Mouse (Mus musculus) stomach, embryonic 15.5 days (tissue): ENCODE results near the gene Evi5l. TPM values are rescaled to one million over a fixed set of nuclear protein-coding genes. Genes with fewer than 3 reads are reported as not detected.

Source experiments
- ATAC-seq: fragments of 200-750 bp; cut with Nextera tagmentation; 2 replicates; pipeline ENCODE4 v1.8.0; 2017; ENCODE audit warnings: low read depth, moderate number of reproducible peaks, moderate TSS enrichment; ENCODE audit not compliant: insufficient read depth, low FRiP score
- H3K27ac ChIP-seq: fragments of 300-500 bp; sonication (generic); 2 replicates; pipeline ENCODE4 v1.5.1; 2015; ENCODE audit warnings: mild to moderate bottlenecking, inconsistent platforms
- H3K27me3 ChIP-seq: fragments of 300-500 bp; sonication (generic); replicated peaks from 2 replicates; pipeline ENCODE4 v1.6.1; 2015; ENCODE audit warnings: inconsistent platforms
- H3K36me3 ChIP-seq: fragments of 300-500 bp; sonication (generic); 2 replicates; pipeline ENCODE4 v1.6.1; 2015; ENCODE audit warnings: inconsistent platforms
- H3K4me1 ChIP-seq: fragments of 300-500 bp; sonication (generic); 2 replicates; pipeline ENCODE4 v1.6.1; 2015; ENCODE audit warnings: inconsistent platforms
- H3K4me2 ChIP-seq: fragments of 300-500 bp; sonication (generic); 2 replicates; pipeline ENCODE4 v1.6.1; 2015; ENCODE audit warnings: mild to moderate bottlenecking, inconsistent platforms
- H3K4me3 ChIP-seq: fragments of 300-500 bp; sonication (generic); replicated peaks from 2 replicates; pipeline ENCODE4 v1.5.1; 2015; ENCODE audit warnings: inconsistent platforms
- H3K9ac ChIP-seq: fragments of 300-500 bp; sonication (generic); 2 replicates; pipeline ENCODE4 v1.6.1; 2015; ENCODE audit warnings: inconsistent platforms
- H3K9me3 ChIP-seq: fragments of 300-500 bp; sonication (generic); 2 replicates; pipeline ENCODE4 v1.6.1; 2016; ENCODE audit warnings: inconsistent platforms
- WGBS: fragments of 180-500 bp; shearing (Covaris S2); methylation state at CpG from one replicate; pipeline ENCODE4 v1.1.7; 2015; 5-methylcytosine and 5-hydroxymethylcytosine counted together
- polyA plus RNA-seq: library from polyadenylated mRNA; unstranded; fragments of >200 nt; fragmentation: Nextera tagmentation; extraction: Ambion mirVana; gene quantifications from 2 replicates; pipeline ENCODE4 v1.2.1, GENCODE M21; 2015

The Evi5l gene
- polyA plus RNA-seq, 1 experiment from 2014 or later: 21.5 TPM

DNA sequence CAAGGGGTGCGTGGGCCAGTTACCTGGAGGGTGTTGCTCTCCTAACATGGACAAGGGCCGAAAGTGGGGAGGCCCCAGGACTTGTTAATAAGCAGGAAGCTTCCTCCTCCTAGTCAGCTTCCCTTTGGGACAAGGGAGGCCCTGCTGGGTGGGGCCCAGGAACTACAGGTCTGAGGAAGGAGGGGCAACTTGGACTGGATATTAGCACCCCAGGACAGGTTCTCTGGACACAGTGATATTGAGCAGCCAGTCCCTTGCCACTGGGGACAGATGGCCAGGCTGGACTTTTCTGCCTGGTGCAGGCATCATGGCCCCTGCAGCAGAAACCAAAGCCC is 40.6 kb downstream of the Evi5l start:
- peak; percentile 6 for ATAC-seq
- Histone ChIP-seq H3K4me1 (peaks cover 16% of the 10 kb centered on the region), H3K4me3 (no peak overlapping the region), H3K9me3 (no peaks in the 10 kb centered on the region), H3K9ac (no peak overlapping the region), H3K4me2 (peak overlapping the region; percentile 26; the same call in 1 of the 2 replicates), H3K36me3 (no peaks in the 10 kb centered on the region), H3K27me3 (peaks cover 6% of the 10 kb centered on the region; the same call in 1 of the 2 replicates), H3K27ac (0 out of 2 replicates have a peak overlapping the region, but pooled peaks have one; percentile 8)
- 54% methylated on average over 2 of the region's 2 CpGs for WGBS

DNA sequence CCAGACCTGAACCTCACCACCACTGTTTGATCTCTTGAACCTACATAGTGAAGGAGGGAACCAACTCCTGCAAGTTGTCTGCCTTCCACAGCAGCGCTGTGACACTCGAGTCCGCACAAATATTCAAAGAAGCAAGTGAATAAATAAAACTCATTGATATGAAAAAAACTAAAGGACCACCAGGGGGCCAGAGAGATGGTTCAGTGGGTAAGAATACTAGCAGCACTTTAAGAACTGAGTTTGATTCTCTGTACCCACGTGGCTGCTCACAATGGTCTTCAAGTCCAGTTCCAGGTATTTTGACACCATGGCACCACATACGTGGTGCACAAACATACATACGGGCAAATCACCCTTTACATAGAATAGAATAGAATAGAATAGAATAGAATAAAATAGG is 44.7 kb downstream of the Evi5l start:
- no peak for ATAC-seq
- H3K9ac ChIP-seq: no peak overlapping the region
- no peaks in the 10 kb centered on the region for H3K36me3 ChIP-seq
- H3K27me3 ChIP-seq: peaks cover 9% of the 10 kb centered on the region; the same call in 1 of the 2 replicates
- H3K27ac ChIP-seq: no peak overlapping the region
- no peaks in the 10 kb centered on the region for H3K9me3 ChIP-seq
- no peak overlapping the region for H3K4me3 ChIP-seq
- WGBS: 78% methylated on average over 6 of the region's 6 CpGs
- no peak overlapping the region for H3K4me2 ChIP-seq
- H3K4me1 ChIP-seq: peaks cover 40% of the 10 kb centered on the region

DNA sequence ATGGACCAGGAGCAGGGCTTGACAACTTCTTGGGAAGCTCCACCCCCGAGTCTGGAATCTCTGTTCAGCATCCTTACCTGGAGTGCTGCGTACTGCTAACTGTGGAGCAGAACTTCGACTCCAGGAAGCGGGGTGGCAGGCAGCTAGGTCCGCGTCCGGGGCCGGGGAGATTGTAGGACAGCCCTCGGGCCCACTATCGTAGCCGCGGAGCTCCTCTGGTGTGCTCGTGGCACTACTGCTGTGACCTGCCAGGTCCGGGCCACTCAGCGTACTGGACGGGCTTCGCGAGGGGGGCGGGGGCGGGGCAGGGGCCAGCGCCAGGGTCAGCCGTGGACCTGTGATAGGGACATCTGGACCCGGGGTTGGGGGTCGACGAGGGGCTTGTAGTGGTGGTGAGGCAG is 46.4 kb downstream of the Evi5l start:
- Histone ChIP-seq H3K4me3 (peak overlapping the region; percentile 48), H3K9ac (no peak overlapping the region), H3K4me2 (peak overlapping the region; percentile 95), H3K9me3 (no peaks in the 10 kb centered on the region), H3K4me1 (peaks cover 30% of the 10 kb centered on the region), H3K27me3 (peaks cover 22% of the 10 kb centered on the region), H3K27ac (peak overlapping the region; percentile 68; the same call in 1 of the 2 replicates), H3K36me3 (no peaks in the 10 kb centered on the region)
- under 1% methylated on average over 25 of the region's 25 CpGs for WGBS
- peak; percentile 19; the same call in 1 of the 2 replicates for ATAC-seq

DNA sequence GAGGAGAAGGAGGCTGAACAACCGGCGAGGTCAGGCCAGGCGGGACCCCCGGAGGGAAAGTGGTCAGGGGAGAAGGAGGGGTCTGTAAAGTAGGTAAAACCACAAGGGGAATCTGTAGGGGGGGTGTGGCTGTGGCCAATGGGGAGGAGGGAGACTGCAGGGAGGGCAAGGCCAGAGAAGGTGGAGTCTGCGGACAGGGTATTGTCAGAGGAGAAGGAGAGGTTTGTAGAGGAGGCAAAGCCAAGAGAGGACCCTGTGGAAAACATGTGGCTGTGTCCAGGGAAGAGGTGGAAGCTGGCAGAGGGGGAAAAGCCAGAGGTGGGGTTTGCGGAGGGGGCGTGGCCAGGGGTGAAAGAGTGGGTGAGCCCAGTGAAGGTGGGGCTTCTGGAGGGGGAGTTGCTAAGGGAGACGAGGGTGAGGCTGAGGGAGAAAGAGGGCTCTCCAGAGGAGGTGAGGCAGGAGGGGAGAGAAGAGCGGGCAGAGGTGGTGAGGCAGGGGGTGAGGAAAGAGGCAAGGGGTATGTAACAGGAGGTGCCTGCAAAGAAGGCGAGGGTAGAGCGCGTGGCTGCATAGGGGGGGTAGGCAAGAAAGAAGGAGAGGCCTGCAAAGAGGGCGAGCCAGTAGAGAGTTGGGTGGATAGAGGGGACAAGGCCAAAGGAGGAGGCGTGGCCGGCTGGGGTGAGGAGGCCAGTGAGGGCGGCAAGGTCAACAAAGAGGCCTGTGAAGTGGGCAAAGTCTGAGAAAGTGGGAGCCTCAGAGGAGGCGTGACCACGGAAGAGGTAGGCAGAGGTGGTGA is 47.0 kb downstream of the Evi5l start:
- H3K36me3 ChIP-seq: no peaks in the 10 kb centered on the region
- H3K9me3 ChIP-seq: no peaks in the 10 kb centered on the region
- WGBS: 3% methylated on average over 18 of the region's 18 CpGs
- peaks cover 30% of the 10 kb centered on the region for H3K4me1 ChIP-seq
- peak; percentile 68 for ATAC-seq
- H3K4me3 ChIP-seq: peak overlapping the region; percentile 48
- peaks cover 22% of the 10 kb centered on the region for H3K27me3 ChIP-seq
- H3K4me2 ChIP-seq: peak overlapping the region; percentile 95
- peak overlapping the region; percentile 68 for H3K27ac ChIP-seq
- no peak overlapping the region for H3K9ac ChIP-seq

DNA sequence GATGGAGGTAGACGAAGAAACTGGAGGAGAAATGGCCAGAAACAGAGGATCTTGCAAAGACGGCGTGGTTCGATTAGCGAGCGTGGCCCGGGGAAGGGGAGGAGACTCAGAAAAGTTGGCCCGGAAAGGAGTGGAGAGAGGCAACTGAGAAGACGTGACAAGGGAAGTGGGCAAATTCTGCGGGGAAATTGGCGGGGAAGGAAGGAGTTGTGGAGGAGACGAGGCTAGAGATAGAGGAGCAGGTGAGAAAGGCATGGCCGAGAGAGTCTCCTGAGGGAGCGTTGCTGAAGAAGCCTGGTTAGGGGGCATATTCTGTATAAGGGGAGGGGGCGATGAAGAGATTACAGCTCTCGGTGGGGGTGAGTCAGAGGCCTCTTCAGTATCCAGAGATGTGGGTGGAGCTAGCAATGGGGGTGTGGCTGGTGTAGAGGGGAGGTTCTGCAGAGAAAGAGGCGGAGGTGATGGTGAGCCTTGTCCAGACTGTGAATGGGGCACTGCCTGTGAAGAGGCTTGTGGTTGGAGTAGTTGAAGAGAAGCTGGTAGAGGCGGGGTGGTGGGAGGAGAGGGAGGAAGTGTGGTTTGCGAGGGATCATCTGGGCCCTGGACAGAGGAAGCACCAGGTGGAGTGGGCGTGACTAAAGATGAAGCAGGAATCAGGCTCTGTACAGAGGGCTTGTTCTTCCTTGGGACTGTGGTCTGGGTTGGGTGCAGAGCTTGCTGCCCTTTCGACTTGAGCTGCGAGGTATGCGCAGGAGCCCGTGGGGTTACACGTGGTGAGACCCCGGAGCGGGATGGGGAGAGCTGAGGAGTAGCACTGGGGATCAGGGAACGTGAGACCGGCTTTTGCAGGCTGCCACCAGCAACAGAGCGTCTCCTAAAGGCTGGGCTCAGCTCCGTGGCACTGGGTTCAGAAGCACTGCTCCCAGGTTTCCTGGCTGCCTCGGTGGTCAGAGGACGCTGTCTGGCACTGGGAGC is 47.9 kb downstream of the Evi5l start:
- H3K27ac ChIP-seq: peak overlapping the region; percentile 68
- ATAC-seq: peak; percentile 74
- H3K36me3 ChIP-seq: no peaks in the 10 kb centered on the region
- WGBS: 11% methylated on average over 33 of the region's 33 CpGs
- H3K27me3 ChIP-seq: peaks cover 22% of the 10 kb centered on the region
- H3K4me2 ChIP-seq: peak overlapping the region; percentile 95
- no peak overlapping the region for H3K9ac ChIP-seq
- peak overlapping the region; percentile 48 for H3K4me3 ChIP-seq
- peaks cover 30% of the 10 kb centered on the region for H3K4me1 ChIP-seq
- H3K9me3 ChIP-seq: no peaks in the 10 kb centered on the region

DNA sequence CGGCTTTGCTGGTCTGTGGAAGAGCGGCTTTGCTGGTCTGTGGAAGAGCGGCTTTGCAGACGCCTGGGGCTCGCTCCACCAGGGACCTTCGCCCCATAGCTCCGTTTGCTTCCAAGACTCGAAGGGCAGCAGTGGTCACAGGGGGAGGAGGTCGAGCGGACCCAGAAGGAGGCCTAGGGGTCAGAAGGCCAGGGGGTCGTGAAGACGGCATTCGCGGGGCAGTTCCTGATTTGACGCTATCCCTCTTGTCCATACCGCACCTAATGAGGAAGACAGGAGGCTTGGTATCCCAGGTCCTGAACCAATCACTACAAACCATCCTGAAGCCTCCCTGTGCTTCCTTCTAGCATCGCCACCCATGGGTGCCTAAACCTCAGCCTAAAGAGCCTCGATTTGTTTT is 49.9 kb downstream of the Evi5l start:
- WGBS: 8% methylated on average over 18 of the region's 18 CpGs
- Histone ChIP-seq H3K4me1 (peaks cover 30% of the 10 kb centered on the region), H3K27ac (no peak overlapping the region), H3K27me3 (peaks cover 22% of the 10 kb centered on the region), H3K9me3 (no peaks in the 10 kb centered on the region), H3K4me3 (peak overlapping the region; percentile 53), H3K9ac (no peak overlapping the region), H3K36me3 (no peaks in the 10 kb centered on the region), H3K4me2 (peak overlapping the region; percentile 93)
- ATAC-seq: no peak

DNA sequence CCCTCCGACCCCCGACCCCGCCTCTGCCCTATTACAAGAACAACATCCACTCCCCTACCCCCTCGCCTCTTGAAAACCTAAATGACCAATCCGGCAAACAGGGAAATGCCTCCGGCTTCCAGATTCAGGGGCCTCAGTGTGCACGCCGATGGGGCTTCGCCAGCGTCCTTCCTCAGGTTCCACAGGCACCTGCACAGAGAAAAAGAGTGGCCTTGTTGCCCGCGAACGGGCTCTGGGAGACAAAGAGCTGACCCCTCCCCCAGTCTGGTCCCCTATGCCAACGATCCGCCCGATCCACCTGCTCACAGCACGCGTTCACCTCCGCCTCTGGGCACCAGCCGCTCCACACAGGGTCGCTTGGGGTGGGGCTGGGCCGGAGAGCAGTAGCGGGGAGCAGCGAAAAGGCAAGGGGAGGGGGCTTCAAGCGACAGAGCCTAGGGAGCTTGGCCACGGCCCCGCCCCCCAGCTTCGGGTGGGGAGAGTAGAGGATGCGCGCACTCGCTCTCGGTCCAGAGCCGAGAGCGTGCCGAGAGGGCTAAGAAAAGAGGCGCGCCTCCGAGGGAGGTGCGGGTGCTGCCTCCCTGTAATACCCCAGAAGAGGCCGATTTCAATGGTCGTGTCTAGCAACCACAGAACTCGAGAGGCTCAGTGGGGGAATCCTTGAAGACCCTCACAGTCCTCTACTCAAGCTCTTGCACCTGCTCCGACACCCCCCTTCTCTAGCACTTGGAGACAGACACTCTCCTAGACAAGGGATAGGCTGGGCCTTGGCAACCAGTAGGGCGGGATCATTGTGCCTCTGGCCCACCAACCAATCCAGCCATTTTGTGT is 50.6 kb downstream of the Evi5l start, which contains the start of gene Prr36:
Prr36 (minus strand) TSS at position 669 of the 831 bp plus-strand sequence.
- Histone ChIP-seq H3K4me1 (peaks cover 30% of the 10 kb centered on the region), H3K9ac (peak within 1 kb of the TSS; percentile 22; the same call in 1 of the 2 replicates), H3K36me3 (no peaks in the 10 kb centered on the region), H3K27me3 (peaks cover 22% of the 10 kb centered on the region), H3K4me3 (peak within 1 kb of the TSS; percentile 53), H3K4me2 (peak within 1 kb of the TSS; percentile 93), H3K9me3 (no peaks in the 10 kb centered on the region), H3K27ac (no peak within 1 kb of the TSS)
- ATAC-seq: 0 out of 2 replicates have a peak, but pooled peaks have one; percentile 17
- WGBS: 1% methylated on average over 44 of the region's 44 CpGs

DNA sequence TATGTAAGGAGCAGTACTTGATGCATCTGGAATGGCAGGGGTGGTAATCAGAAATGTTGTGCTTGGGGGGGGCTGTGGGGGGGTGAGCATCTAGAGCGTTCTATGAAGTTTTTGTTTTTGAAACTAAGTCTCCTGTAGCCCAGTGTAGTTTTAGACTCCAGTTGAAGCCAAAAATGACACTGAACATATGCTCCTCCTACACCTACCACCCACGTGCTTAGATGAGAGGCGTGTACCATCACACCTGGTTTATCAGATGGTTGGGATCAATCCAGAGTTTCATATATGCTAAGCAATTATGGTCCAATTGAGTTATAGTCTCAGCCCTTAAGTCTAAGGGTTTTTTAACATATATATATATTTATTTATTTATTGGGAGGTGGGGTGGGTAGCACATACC is 53.2 kb downstream of the Evi5l start:
- no peak for ATAC-seq
- Histone ChIP-seq H3K4me2 (no peak overlapping the region), H3K27ac (no peak overlapping the region), H3K4me3 (no peak overlapping the region), H3K9ac (no peak overlapping the region), H3K27me3 (peaks cover 22% of the 10 kb centered on the region), H3K36me3 (no peaks in the 10 kb centered on the region), H3K4me1 (peaks cover 12% of the 10 kb centered on the region), H3K9me3 (no peaks in the 10 kb centered on the region)
- WGBS: 90% methylated on average over 3 of the region's 3 CpGs

DNA sequence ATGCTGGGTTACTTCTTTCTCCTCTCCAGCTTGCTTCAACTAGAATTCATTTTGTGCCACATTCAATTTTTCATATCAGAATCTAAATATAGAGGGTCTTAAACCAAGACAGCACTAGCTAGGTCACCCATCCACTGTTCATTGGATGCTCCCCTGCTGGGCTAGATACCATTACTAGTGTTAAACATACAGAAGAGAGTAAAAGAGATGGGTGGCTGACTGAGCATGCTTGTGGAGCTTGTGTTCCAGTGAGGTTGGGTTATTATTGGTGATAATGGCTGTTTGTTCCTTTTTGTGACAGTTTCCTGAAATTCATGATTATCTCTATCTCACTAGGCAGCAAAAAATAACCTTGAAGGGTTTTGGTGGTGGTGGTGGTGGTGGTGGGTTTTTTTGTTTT is 55.7 kb downstream of the Evi5l start:
- Histone ChIP-seq H3K4me2 (no peak overlapping the region), H3K27me3 (peaks cover 5% of the 10 kb centered on the region), H3K9me3 (no peaks in the 10 kb centered on the region), H3K9ac (no peak overlapping the region), H3K4me3 (no peak overlapping the region), H3K36me3 (no peaks in the 10 kb centered on the region), H3K27ac (no peak overlapping the region), H3K4me1 (peaks cover 6% of the 10 kb centered on the region; the same call in 1 of the 2 replicates)
- ATAC-seq: no peak

DNA sequence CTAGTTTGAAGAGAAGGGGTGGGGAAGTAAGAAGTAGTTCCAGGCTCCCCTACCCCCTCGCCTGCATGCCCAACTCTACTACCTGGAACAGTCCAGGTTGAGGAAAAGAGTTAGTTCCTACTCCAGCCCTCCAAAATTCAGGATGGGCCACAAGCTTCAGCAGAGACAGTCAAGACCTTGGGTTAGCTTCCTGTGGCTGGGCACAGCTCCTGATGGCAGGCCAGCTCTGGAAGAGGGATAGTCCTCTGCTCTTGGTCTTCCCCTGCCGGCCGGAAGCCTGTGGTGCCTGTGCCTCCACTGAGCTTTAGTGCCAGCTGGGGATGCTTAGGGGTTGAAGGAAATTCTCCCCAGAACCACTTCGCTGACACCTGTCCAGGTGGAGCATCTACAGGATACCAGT is 60.0 kb downstream of the Evi5l start:
- no peak overlapping the region for H3K27ac ChIP-seq
- H3K4me2 ChIP-seq: peak overlapping the region; percentile 55
- H3K36me3 ChIP-seq: no peaks in the 10 kb centered on the region
- no peaks in the 10 kb centered on the region; the same call in none of the 2 replicates for H3K27me3 ChIP-seq
- H3K4me3 ChIP-seq: peak overlapping the region; percentile 32
- ATAC-seq: peak; percentile 29; the same call in 1 of the 2 replicates
- no peaks in the 10 kb centered on the region for H3K9me3 ChIP-seq
- peaks cover 8% of the 10 kb centered on the region; the same call in 1 of the 2 replicates for H3K4me1 ChIP-seq
- H3K9ac ChIP-seq: 0 out of 2 replicates have a peak overlapping the region, but pooled peaks have one; percentile 13
- 32% methylated on average over 4 of the region's 4 CpGs for WGBS
